Mouse (Mus musculus): ENCODE results near the gene Dph2. TPM values are rescaled to one million over a fixed set of nuclear protein-coding genes. Genes with fewer than 3 reads are reported as not detected.

The Dph2 gene
- total and polyA plus RNA-seq, 3 experiments = 25.2 to 27.2 TPM; not detected in 1

- TF ChIP-seq CHD1 (IDR thresholded peaks at IDR 0.05; ENCODE audit: low read depth, low read length) = peak; percentile 35; the same call in 1 of the 2 replicates
- no peak for TF ChIP-seq UBTF (IDR thresholded peaks at IDR 0.05; ENCODE audit: borderline replicate concordance, insufficient read depth, low read depth, low read length)
- no peak for TF ChIP-seq ETS1 (IDR thresholded peaks at IDR 0.05; ENCODE audit: low read depth, low read length)
- TF ChIP-seq CTCF (IDR thresholded peaks at IDR 0.05 in 2 of 3, conservative IDR thresholded peaks at IDR 0.05 in 1 of 3; ENCODE audit: control insufficient read depth in 1 of 3, insufficient read depth in 1 of 3, low read depth in 2 of 3, low read length in 3 of 3, poor library complexity in 1 of 3, severe bottlenecking in 1 of 3) = no peak
- no peak for TF ChIP-seq SMC3 (IDR thresholded peaks at IDR 0.05; ENCODE audit: low read depth, low read length)
- no peak for TF ChIP-seq MAZ (IDR thresholded peaks at IDR 0.05; ENCODE audit: low read depth, low read length)
- TF ChIP-seq POLR2A (IDR thresholded peaks at IDR 0.05; ENCODE audit: control insufficient read depth in 1 of 2, insufficient read depth in 1 of 2, low read depth in 1 of 2, low read length in 2 of 2, poor library complexity in 1 of 2) = 0 out of 4 replicates have a peak, but pooled peaks of 1 of the 2 experiments have one; percentile 18
- no peak for TF ChIP-seq CHD2 (IDR thresholded peaks at IDR 0.05; ENCODE audit: low read length)
- no peak for TF ChIP-seq ZC3H11A (IDR thresholded peaks at IDR 0.05; ENCODE audit: low read depth, low read length)
- TF ChIP-seq NELFE (IDR thresholded peaks at IDR 0.05; ENCODE audit: low read depth, low read length) = peak; percentile 4; the same call in 1 of the 2 replicates
- TF ChIP-seq KAT2A (conservative IDR thresholded peaks at IDR 0.05; ENCODE audit: low read depth, low read length) = no peak
- no peak for TF ChIP-seq ZMIZ1 (IDR thresholded peaks at IDR 0.05; ENCODE audit: low read depth, low read length)
Measured at GRCm38 (mm10) chr4:117915489-117916105, 23.8 kb upstream of the Dph2 start (continued).

- peaks cover 39% of the 10 kb centered on the region for H3K79me2 ChIP-seq (ENCODE audit: control insufficient read depth, insufficient read depth, low read length, poor library complexity)
- H3K9ac ChIP-seq (ENCODE audit: control insufficient read depth, low read depth, low read length, poor library complexity, severe bottlenecking) = peak within 1 kb of the TSS; percentile 75
- H3K36me3 ChIP-seq (ENCODE audit: control insufficient read depth in 1 of 2, insufficient read depth in 2 of 2, low read length in 2 of 2) = peaks cover 0 to 34% of the 10 kb centered on the region in 2 experiments; a peak in 2 of 4 replicates
- H3K27me3 ChIP-seq (ENCODE audit: control insufficient read depth in 1 of 2, insufficient read depth in 2 of 2, low read length in 2 of 2) = no peaks in the 10 kb centered on the region
- H3K27ac ChIP-seq (ENCODE audit: control insufficient read depth, low read depth, low read length) = peak within 1 kb of the TSS; percentile 80
- H3K4me1 ChIP-seq (ENCODE audit: control insufficient read depth in 1 of 2, insufficient read depth in 2 of 2, low read length in 2 of 2) = peaks cover 13 to 33% of the 10 kb centered on the region in 2 experiments
- DNase-seq (ENCODE audit: low read depth, low spot score) = peak; percentile 97
- peak within 1 kb of the TSS; percentile 90 to 96 for H3K4me3 ChIP-seq (ENCODE audit: control insufficient read depth in 1 of 2, insufficient read depth in 1 of 2, low read depth in 2 of 2, low read length in 2 of 2)
- H3K9me3 ChIP-seq (replicated peaks; ENCODE audit: insufficient read depth, low read length) = no peaks in the 10 kb centered on the region
- TF ChIP-seq TCF12 (IDR thresholded peaks at IDR 0.05; ENCODE audit: low read depth, low read length) (peak; percentile 33), CHD2 (IDR thresholded peaks at IDR 0.05; ENCODE audit: low read length) (no peak), USF1 (IDR thresholded peaks at IDR 0.05; ENCODE audit: low read depth, low read length) (peak; percentile 85), E2F4 (IDR thresholded peaks at IDR 0.05; ENCODE audit: borderline replicate concordance, low read depth, low read length) (no peak), TAL1 (IDR thresholded peaks at IDR 0.05; ENCODE audit: low read length) (no peak), TBP (IDR thresholded peaks at IDR 0.05; ENCODE audit: low read depth, low read length) (peak; percentile 48), EP300 (IDR thresholded peaks at IDR 0.05; ENCODE audit: low read depth in 1 of 2, low read length in 2 of 2) (no peak; a peak in 1 of 4 replicates), NRF1 (IDR thresholded peaks at IDR 0.05; ENCODE audit: insufficient read depth, low read depth, low read length, poor library complexity, severe bottlenecking) (no peak), ETS1 (IDR thresholded peaks at IDR 0.05; ENCODE audit: low read depth, low read length) (0 out of 2 replicates have a peak, but pooled peaks have one; percentile 31), RCOR1 (IDR thresholded peaks at IDR 0.05; ENCODE audit: low read depth, low read length) (no peak), HCFC1 (IDR thresholded peaks at IDR 0.05; ENCODE audit: low read depth, low read length) (peak; percentile 99), MAZ (IDR thresholded peaks at IDR 0.05; ENCODE audit: low read depth, low read length) (peak; percentile 81), ZC3H11A (IDR thresholded peaks at IDR 0.05; ENCODE audit: low read depth, low read length) (no peak), MAX (IDR thresholded peaks at IDR 0.05; ENCODE audit: low read length) (peak; percentile 99), POLR2A (IDR thresholded peaks at IDR 0.05; ENCODE audit: control insufficient read depth in 1 of 2, insufficient read depth in 1 of 2, low read depth in 1 of 2, low read length in 2 of 2, poor library complexity in 1 of 2) (peak; percentile 26 to 79; a peak in 3 of 4 replicates), ZNF384 (IDR thresholded peaks at IDR 0.05; ENCODE audit: low read depth, low read length) (no peak), SMC3 (IDR thresholded peaks at IDR 0.05; ENCODE audit: low read depth, low read length) (peak; percentile 5; the same call in 1 of the 2 replicates), POLR2AphosphoS2 (IDR thresholded peaks at IDR 0.05; ENCODE audit: low read length) (peak; percentile 86), JUND (IDR thresholded peaks at IDR 0.05; ENCODE audit: low read depth, low read length) (no peak), MYC (IDR thresholded peaks at IDR 0.05; ENCODE audit: low read depth, low read length) (peak; percentile 99), MYB (IDR thresholded peaks at IDR 0.05; ENCODE audit: low read depth, low read length) (no peak), KAT2A (conservative IDR thresholded peaks at IDR 0.05; ENCODE audit: low read depth, low read length) (peak; percentile 91), USF2 (IDR thresholded peaks at IDR 0.05; ENCODE audit: borderline replicate concordance in 1 of 2, insufficient read depth in 1 of 2, low read depth in 1 of 2, low read length in 2 of 2) (no peak), MXI1 (IDR thresholded peaks at IDR 0.05; ENCODE audit: low read depth, low read length) (peak; percentile 99), UBTF (IDR thresholded peaks at IDR 0.05; ENCODE audit: borderline replicate concordance, insufficient read depth, low read depth, low read length) (no peak), SIN3A (IDR thresholded peaks at IDR 0.05; ENCODE audit: low read length) (peak; percentile 97; the same call in 1 of the 2 replicates), CHD1 (IDR thresholded peaks at IDR 0.05; ENCODE audit: low read depth, low read length) (no peak; the same call in 1 of the 2 replicates)
Measured at GRCm38 (mm10) chr4:117914591-117915442, 23.0 kb upstream of the Dph2 start, which contains the start of gene Ipo13. Ipo13 (minus strand) TSS chr4:117914999.
